Mouse (Mus musculus): ENCODE data around the gene Sptan1.
"Not testable (repeated sequence)": the region's sequence is repeated elsewhere in the genome, so short reads cannot be mapped to it uniquely, and the experiment has no call there.

Sptan1 gene

GRCm38 (mm10) chr2:30009101-30009500, 43.7 kb downstream of the Sptan1 start:
- DNase-seq (ENCODE audit: low spot score in 2 of 2), result no peak

GRCm38 (mm10) chr2:30010840-30011281, 45.5 kb downstream of the Sptan1 start:
- DNase-seq (ENCODE audit: low spot score in 2 of 2), result no peak

DNA sequence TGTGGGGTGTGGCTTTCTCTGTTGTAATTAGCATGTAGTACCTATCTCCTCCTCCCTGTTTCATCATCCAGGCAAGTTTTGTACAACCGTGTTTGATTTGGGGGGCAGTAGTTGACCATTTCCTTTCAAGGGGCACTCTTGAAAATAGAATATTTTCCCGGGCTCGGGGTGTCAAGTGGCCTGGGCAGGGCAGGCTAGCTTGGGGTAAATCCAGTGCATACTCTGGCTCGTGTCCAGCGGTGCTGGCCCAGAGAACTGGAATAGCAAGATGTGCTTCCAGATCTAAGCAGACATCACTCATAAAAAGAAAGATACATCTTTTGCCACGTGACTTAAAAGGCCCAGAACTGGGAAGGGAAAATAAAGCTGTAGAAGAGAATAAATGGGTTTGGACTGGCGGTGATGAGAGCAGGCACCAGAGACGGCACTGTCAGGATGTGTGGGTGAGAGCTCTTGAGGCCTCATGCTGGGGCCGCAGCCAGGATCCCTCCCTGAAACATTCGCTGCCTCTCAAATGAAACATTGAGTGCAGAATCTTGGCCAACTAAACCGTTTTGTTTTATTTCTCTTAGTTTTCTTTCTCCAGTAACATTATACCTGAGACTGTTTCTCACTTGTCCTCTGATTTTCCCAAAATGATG, 49.1 kb downstream of the Sptan1 start:
- no peak for DNase-seq (ENCODE audit: low spot score in 2 of 2)

GRCm38 (mm10) chr2:30025454-30025853, 60.1 kb downstream of the Sptan1 start:
- no peak for DNase-seq (ENCODE audit: low spot score in 2 of 2)

DNA sequence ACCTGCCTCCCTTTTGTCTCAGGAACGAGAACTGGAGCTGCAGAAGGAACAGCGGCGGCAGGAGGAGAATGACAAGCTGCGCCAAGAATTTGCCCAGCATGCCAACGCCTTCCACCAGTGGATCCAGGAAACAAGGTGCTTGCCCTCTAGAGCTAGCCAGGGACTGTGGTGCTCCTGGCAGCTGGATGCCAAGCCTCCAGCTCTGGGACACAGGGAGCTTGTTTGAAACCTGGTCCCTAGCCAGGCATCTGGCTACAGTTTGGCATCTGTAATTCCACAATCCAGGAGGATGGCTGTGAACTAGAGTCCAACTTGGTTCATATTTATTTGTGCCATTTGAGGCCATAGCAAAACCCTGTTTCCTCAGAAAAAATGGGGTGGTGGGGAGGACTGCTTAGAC, 61.6 kb downstream of the Sptan1 start:
- no peak for DNase-seq (ENCODE audit: low spot score in 2 of 2)

DNA sequence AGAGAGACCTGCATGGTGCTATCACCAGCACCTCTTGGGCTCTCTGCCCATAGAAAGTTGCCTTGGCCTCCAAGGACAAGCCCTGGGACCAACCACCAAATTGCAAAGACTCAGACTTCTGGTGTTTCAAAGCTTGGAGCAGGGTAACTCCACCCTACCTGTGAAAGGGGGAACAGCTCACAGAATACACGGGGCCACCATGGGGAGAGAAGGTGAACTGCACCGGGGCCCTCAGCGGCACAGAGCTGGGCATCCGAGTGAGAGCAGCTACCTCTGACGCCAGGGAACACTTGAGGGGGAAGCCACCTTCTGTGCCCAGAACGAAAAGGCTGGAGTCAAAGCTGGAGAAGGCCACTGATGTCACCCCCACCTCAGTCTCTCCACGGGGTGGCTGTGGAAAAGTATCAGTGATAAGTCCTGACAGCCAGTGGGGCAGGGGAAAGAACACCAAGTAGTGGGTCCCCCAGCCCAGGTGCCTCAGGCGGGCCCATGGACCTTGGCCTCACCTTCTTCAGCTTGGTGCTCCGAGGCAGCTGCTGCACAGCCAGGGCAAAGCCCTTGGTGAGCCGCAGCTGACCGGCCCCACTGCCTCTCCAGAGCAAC, 67.0 kb downstream of the Sptan1 start:
- DNase-seq (ENCODE audit: low spot score in 2 of 2), result no peak

DNA sequence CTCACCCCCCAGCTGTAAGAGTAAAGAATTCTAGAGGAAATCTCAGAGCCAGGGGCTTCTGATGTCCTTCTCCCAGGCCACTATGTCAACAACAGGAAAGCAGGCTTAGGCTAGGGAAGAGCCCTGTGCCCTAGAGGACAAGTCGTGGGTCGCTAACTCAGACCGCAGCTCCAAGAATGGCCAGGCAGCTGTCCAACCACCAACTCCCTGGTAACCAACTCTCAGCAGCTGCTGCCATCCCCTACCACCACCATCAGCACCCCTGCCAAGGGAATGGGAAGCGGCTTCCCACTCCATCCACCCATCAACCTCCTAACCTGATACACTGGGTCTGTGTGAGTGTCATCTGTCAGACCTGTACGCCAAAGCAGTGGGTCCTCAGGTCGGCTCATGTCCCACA, 67.6 kb downstream of the Sptan1 start:
- no peak for DNase-seq (ENCODE audit: low spot score in 2 of 2)

DNA sequence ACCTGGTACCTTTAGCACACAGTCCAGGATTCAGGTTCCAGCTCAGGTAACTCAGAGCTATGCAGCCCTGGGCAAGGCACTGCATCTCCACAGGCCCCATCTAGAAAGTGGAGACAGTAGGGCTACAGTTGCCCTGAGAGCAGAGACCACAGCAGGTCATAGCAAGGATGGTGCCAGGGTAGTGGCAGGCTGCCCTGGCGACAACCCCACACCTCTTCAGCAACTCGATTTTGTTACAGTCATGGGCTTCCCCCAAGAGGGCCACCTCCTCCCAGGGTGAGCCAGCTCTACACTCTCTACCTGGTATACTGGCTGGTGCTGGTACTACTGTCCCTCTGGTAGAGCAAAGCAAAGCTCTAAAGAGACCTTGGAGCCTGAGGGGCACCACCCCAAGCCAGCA, 72.4 kb downstream of the Sptan1 start:
- no peak for DNase-seq (ENCODE audit: low spot score in 2 of 2)

DNA sequence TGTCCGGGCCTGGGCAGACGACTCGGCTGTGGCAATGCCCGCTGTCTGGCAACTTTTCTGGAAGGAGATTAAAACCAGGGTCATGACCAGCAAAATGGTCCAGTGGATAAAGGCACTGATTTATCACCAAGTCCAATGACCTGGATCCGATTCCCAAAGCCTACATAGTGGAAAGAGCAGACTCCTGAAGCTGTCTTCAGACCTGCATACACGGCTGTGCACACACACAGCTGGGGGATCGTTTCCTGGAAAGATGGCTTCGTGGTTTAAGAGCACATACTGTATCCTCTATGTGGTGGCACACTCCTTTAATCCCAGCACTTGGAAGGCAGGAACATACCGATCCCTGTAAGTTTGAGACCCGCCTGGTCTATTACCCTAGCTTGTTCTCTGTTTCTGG, 73.0 kb downstream of the Sptan1 start:
- DNase-seq (ENCODE audit: low spot score in 2 of 2), result no peak

DNA sequence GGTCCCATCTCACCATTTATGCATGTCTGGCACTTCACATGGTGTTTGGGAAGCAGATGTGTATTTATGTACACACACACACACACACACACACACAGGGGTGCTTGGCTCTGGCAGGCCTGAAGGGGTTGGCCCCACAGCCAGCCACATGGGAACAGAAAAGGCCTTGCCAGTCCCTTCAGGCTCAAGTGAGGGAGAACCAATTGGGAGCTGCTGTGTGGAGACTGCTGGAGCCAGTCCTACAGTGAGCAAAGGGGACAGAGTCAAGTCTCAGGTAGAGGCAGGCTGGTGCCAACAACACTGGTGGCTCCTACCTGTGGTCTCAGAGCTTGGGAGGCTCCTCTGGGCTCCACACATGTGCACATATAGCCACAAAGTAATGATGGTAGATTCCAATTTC, 74.3 kb downstream of the Sptan1 start:
- no peak for DNase-seq (ENCODE audit: low spot score in 2 of 2)

DNA sequence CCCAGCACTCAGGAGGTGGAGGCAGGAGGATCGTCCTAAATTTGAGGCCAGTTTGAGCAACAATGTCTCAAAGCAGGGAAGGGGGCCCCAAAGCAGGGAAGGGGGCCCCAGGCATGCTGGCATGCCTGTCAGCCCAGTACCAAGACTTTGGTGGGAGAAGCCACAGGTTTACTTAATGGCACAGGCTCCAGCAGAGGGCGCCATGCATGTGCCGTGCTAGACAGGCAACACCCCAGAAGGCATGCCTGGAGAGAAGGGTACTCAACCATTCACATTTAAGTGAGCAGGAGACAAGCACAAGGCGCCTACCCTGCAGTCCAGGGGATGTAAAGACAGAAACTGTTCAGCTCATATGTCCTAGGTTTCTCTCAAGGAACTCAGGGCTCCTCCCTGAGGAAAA, 77.1 kb downstream of the Sptan1 start:
- peak; percentile 68 to 88 for DNase-seq (ENCODE audit: low spot score in 2 of 2)

- DNase-seq (ENCODE audit: low spot score in 2 of 2), result no peak
Observed at GRCm38 (mm10) chr2:30044550-30044949, 79.2 kb downstream of the Sptan1 start.

DNA sequence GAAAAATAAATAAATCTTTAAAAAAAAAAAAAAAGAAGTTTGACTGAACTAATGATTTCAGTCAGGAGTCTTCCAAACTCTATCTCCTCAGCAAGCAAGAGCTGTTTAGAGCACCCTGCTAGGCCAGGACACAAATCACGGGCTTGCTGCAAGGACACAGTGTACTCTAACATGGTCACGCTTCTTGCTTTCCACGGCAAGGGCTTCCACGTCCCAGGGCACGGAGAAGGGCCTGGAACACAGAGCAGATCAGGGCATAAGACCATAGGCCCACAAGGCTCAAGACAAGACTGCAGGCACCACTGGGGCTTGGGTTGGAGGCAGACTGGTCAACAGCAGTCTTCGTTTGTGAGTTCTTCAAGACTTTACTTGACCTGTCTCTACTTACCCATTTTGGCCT, 81.8 kb downstream of the Sptan1 start:
- DNase-seq (ENCODE audit: low spot score in 2 of 2), result no peak

- no peak for DNase-seq (ENCODE audit: low spot score in 2 of 2)
Observed at GRCm38 (mm10) chr2:30048101-30048501, 82.7 kb downstream of the Sptan1 start.

DNA sequence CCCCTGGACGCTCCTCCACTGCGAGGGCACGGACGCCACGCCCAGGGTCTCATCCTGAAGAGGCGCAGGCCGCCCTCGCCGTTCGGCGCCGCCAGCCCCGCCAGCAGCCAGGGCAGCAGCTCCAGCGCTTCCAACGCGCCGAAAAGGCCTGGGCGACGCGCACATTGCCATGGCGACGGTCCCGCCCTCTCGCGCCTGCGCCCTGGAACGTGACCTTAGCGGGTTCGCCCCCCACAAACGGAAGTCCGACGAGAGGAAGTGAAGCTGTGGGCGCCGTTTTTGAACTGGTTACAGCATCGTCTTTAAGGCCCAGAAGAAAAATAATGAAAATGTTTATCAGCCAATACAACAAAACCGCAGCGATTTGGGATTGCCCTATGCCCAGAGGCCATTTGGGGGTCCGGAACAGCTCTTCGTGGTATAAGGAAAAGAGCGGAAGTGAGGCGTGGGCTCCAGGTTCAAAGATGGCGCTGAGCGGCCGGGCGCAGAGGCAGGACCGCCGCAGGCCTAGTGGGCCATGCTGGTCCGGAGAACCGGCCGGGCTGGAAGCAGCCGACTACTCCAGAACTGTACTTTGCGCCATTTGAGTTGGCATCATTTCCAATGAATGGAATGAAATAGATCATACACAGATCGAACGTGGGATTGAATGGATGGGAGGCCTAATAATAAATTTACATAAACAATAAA, 83.5 kb downstream of the Sptan1 start, which contains the start of gene Wdr34:
TSS of gene Wdr34 (minus strand) at position 183 of the 690 bp plus-strand sequence.
- peak; percentile 97 to 99 for DNase-seq (ENCODE audit: low spot score in 2 of 2)

DNA sequence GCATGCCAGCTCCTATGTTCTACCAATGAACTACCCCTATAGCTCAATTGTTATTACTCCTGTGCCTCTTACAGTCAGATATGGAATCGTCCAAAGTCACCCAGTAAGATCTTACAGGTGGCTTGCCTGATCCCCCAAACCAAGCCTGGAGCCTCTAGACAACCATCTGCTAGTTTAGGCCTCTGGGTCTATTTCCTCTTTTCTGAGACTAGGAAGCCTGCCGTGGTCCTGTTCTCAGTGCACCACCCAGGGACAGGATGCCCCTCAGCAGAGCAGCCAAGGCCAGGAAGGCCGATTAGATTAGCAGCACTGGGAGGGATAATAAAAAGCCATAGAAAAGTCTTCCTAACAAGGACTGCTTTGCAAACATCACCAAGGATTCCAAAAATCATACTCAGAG, 84.5 kb downstream of the Sptan1 start:
- no peak for DNase-seq (ENCODE audit: low spot score in 2 of 2)

- no peak for DNase-seq (ENCODE audit: low spot score in 2 of 2)
Observed at GRCm38 (mm10) chr2:30051992-30052761, 86.8 kb downstream of the Sptan1 start.

GRCm38 (mm10) chr2:30055310-30055709, 90.0 kb downstream of the Sptan1 start:
- DNase-seq (ENCODE audit: low spot score in 2 of 2), result not testable (repeated sequence)

DNA sequence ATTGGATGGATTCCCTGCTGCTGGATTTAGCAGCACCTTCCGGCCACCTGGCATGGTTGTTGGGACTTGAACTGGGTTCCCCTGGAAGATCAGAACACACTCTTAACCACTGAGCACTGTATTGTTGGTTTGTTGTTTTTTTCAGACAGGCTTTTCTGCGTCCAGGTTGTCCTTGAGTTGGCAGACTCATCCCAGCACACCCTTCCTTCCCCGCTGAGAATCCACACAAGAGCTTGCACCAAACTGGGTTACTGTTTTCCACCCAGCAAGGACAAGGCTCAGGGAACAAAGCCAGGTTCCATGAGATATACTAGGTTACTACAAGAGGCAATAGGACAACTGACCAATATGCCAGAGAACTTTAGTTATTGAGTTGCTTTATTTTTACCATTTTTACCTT, 91.4 kb downstream of the Sptan1 start:
- no peak for DNase-seq (ENCODE audit: low spot score in 2 of 2)

GRCm38 (mm10) chr2:30057223-30057904, 92.0 kb downstream of the Sptan1 start, which contains the start of gene Set:
TSS of gene Set (plus strand) at chr2:30057378.
- no peak for DNase-seq (ENCODE audit: low spot score in 2 of 2)

- no peak for DNase-seq (ENCODE audit: low spot score in 2 of 2)
Observed at GRCm38 (mm10) chr2:30058418-30058817, 93.1 kb downstream of the Sptan1 start.

All from thymus, postnatal 10 days (tissue).